Mouse (Mus musculus) cerebellum, adult 2 months (tissue): ENCODE results near the gene Borcs5. TPM values are rescaled to one million over a fixed set of nuclear protein-coding genes. Genes with fewer than 3 reads are reported as not detected.
A peak's percentile ranks its signal among the peaks of the same experiment; 100 is the strongest.

Experiments used
- DNase-seq, 2 experiments: peaks; one replicate each; pipeline ENCODE4 v3.0.0; 2021
- H3K27ac ChIP-seq: fragments of 200-500 bp; 2 replicates; pipeline ENCODE4 v1.5.1; 2012; ENCODE audit warnings: low read length, control low read depth, inconsistent platforms; ENCODE audit not compliant: insufficient read depth
- H3K27me3 ChIP-seq: fragments of 200-500 bp; 2 replicates; pipeline ENCODE4 v1.6.1; 2012; ENCODE audit warnings: inconsistent platforms, mild to moderate bottlenecking, low read length, moderate library complexity; ENCODE audit not compliant: control insufficient read depth, insufficient read depth
- H3K4me1 ChIP-seq: fragments of 200-500 bp; 2 replicates; pipeline ENCODE4 v1.6.1; 2011; ENCODE audit warnings: low read length; ENCODE audit not compliant: control insufficient read depth, insufficient read depth
- H3K4me3 ChIP-seq: fragments of 200-500 bp; replicated peaks from 2 replicates; pipeline ENCODE3; 2011; ENCODE audit warnings: mild to moderate bottlenecking, low read depth, low read length, control low read depth; ENCODE audit not compliant: insufficient read depth
- CTCF ChIP-seq: fragments of 200-500 bp; IDR thresholded peaks from 2 replicates; pipeline ENCODE4 v1.5.1; 2011; ENCODE audit warnings: low read depth, mild to moderate bottlenecking, control low read depth, low read length, moderate library complexity, borderline replicate concordance; ENCODE audit not compliant: insufficient read depth
- POLR2A ChIP-seq: fragments of 200-500 bp; IDR thresholded peaks from 2 replicates; pipeline ENCODE4 v1.6.1; 2011; ENCODE audit warnings: low read length, control low read depth, borderline replicate concordance; ENCODE audit not compliant: insufficient read depth
- whole genome bisulfite sequencing: fragments of 180-500 bp; shearing (Covaris S2); methylation state at CpG from one replicate; pipeline ENCODE4 v1.1.7; 2018; 5-methylcytosine and 5-hydroxymethylcytosine counted together
- polyA plus RNA-seq: library from polyadenylated mRNA; depleted of rRNA; stranded (reverse); fragments of >200 nt; gene quantifications from 2 replicates; pipeline ENCODE4 v1.2.3, GENCODE M21; 2012

Borcs5 gene
- polyA plus RNA-seq, 1 experiment = 39.9 TPM

GRCm38 (mm10) chr6:134617589-134617988, 21.7 kb upstream of the Borcs5 start:
- DNase-seq = no peak
- Histone ChIP-seq H3K27me3 (no peaks in the 10 kb centered on the region), H3K4me1 (no peaks in the 10 kb centered on the region), H3K27ac (no peak overlapping the region), H3K4me3 (no peak overlapping the region)
- TF ChIP-seq CTCF = no peak
- 49% methylated on average over 3 of the region's 3 CpGs for WGBS

- TF ChIP-seq POLR2A (no peak), CTCF (no peak)
These were observed 19.2 kb upstream of the Borcs5 start for GRCm38 (mm10) chr6:134620129-134620528.

GRCm38 (mm10) chr6:134620846-134621551, 18.3 kb upstream of the Borcs5 start:
- Histone ChIP-seq H3K27ac (no peak overlapping the region), H3K27me3 (no peaks in the 10 kb centered on the region), H3K4me3 (no peak overlapping the region), H3K4me1 (no peaks in the 10 kb centered on the region)
- peak; percentile 16; the same call in 1 of the 2 replicates for TF ChIP-seq CTCF
- TF ChIP-seq POLR2A = no peak
- 67% methylated on average over 6 of the region's 6 CpGs for WGBS
- no peak for DNase-seq

More at GRCm38 (mm10) chr6:134620129-134620528, 19.2 kb upstream of the Borcs5 start:
- 73% methylated on average over 3 of the region's 3 CpGs for WGBS
- Histone ChIP-seq H3K4me1 (no peaks in the 10 kb centered on the region), H3K4me3 (no peak overlapping the region), H3K27me3 (no peaks in the 10 kb centered on the region), H3K27ac (no peak overlapping the region)
- no peak for DNase-seq

- TF ChIP-seq CTCF = no peak
- no peak for TF ChIP-seq POLR2A
- no peak overlapping the region for H3K4me3 ChIP-seq
- DNase-seq = no peak
- H3K27ac ChIP-seq = no peak overlapping the region
- no peaks in the 10 kb centered on the region for H3K4me1 ChIP-seq
- 78% methylated on average over 14 of the region's 14 CpGs for WGBS
- H3K27me3 ChIP-seq = no peaks in the 10 kb centered on the region
These were observed 17.8 kb upstream of the Borcs5 start for GRCm38 (mm10) chr6:134621552-134621949.

- DNase-seq = no peak
- H3K4me1 ChIP-seq = no peaks in the 10 kb centered on the region
- 81% methylated on average over 12 of the region's 12 CpGs for WGBS
- H3K27ac ChIP-seq = no peak overlapping the region
- H3K27me3 ChIP-seq = no peaks in the 10 kb centered on the region
- no peak overlapping the region for H3K4me3 ChIP-seq
- TF ChIP-seq POLR2A (no peak), CTCF (no peak)
These were observed 13.9 kb upstream of the Borcs5 start for GRCm38 (mm10) chr6:134625431-134625830.

GRCm38 (mm10) chr6:134626564-134626963, 12.7 kb upstream of the Borcs5 start:
- DNase-seq = no peak
- TF ChIP-seq POLR2A = no peak
- TF ChIP-seq CTCF = no peak
- H3K4me1 ChIP-seq = peaks cover 4% of the 10 kb centered on the region; the same call in 1 of the 2 replicates
- WGBS = 98% methylated on average over 1 of the region's 1 CpGs
- H3K4me3 ChIP-seq = no peak overlapping the region
- H3K27ac ChIP-seq = no peak overlapping the region
- H3K27me3 ChIP-seq = no peaks in the 10 kb centered on the region

- 85% methylated on average over 9 of the region's 9 CpGs for WGBS
- TF ChIP-seq POLR2A (no peak), CTCF (no peak)
- no peak overlapping the region for H3K27ac ChIP-seq
- peaks cover 4% of the 10 kb centered on the region; the same call in 1 of the 2 replicates for H3K4me1 ChIP-seq
- DNase-seq = no peak
- H3K4me3 ChIP-seq = no peak overlapping the region
- H3K27me3 ChIP-seq = no peaks in the 10 kb centered on the region
These were observed 8.9 kb upstream of the Borcs5 start for GRCm38 (mm10) chr6:134630447-134630846.

GRCm38 (mm10) chr6:134631947-134632687, 7.2 kb upstream of the Borcs5 start, which contains the start of gene Mansc1:
Gene Mansc1 (minus strand): TSS chr6:134632488.
- no peaks in the 10 kb centered on the region for H3K27me3 ChIP-seq
- WGBS = under 1% methylated on average over 46 of the region's 46 CpGs
- peak within 1 kb of the TSS; percentile 68 for H3K4me3 ChIP-seq
- TF ChIP-seq CTCF = no peak
- TF ChIP-seq POLR2A = 0 out of 2 replicates have a peak, but pooled peaks have one; percentile 24
- peak; percentile 74 for DNase-seq
- peaks cover 4% of the 10 kb centered on the region; the same call in 1 of the 2 replicates for H3K4me1 ChIP-seq
- H3K27ac ChIP-seq = peak within 1 kb of the TSS; percentile 80
